Mouse (Mus musculus): ENCODE measurements around the gene Fam186b. TPM values are rescaled to one million over a fixed set of nuclear protein-coding genes. Genes with fewer than 3 reads are reported as not detected.

Fam186b gene
- total RNA-seq (2021), result not detected
- long read RNA-seq, experiment 1, partial matches to known transcripts, result 0 of 1 reads
- long read RNA-seq, experiment 1, other reads (novel, unspliced or antisense), result 1 of 1 reads
- long read RNA-seq, experiment 2, partial matches to known transcripts, result 0 of 1 reads
- long read RNA-seq, experiment 2, other reads (novel, unspliced or antisense), result 1 of 1 reads

GRCm38 (mm10) chr15:99295484-99295981, at the start of gene Fam186b:
Gene Fam186b (minus strand): TSS chr15:99295888.
- DNase-seq, result peak; percentile 23 to 47
- intact Hi-C loops (cut with DNase I), result no loop called here

- no peak for DNase-seq
- intact Hi-C loops (cut with DNase I), result no loop called here
Measured at GRCm38 (mm10) chr15:99344961-99345360, 49.3 kb upstream of the Fam186b start.

GRCm38 (mm10) chr15:99344148-99344870, 48.6 kb upstream of the Fam186b start:
- intact Hi-C loops (cut with DNase I), result no loop called here
- DNase-seq, result peak; percentile 51 to 55

GRCm38 (mm10) chr15:99343414-99344147, 47.9 kb upstream of the Fam186b start:
- intact Hi-C loops (cut with DNase I), result no loop called here
- DNase-seq, result peak; percentile 72 to 82

GRCm38 (mm10) chr15:99342194-99342981, 46.7 kb upstream of the Fam186b start:
- intact Hi-C loops (cut with DNase I), result no loop called here
- DNase-seq, result no peak

- DNase-seq, result no peak
Measured at GRCm38 (mm10) chr15:99341102-99341501, 45.4 kb upstream of the Fam186b start.

GRCm38 (mm10) chr15:99339669-99340068, 44.0 kb upstream of the Fam186b start:
- DNase-seq, result no peak
- intact Hi-C loops (cut with DNase I), result no loop called here

More at GRCm38 (mm10) chr15:99341102-99341501, 45.4 kb upstream of the Fam186b start:
- intact Hi-C loops (cut with DNase I), result no loop called here

- intact Hi-C loops (cut with DNase I), result no loop called here
- DNase-seq, result no peak
Measured at GRCm38 (mm10) chr15:99338916-99339315, 43.2 kb upstream of the Fam186b start.

GRCm38 (mm10) chr15:99335801-99336320, 40.2 kb upstream of the Fam186b start:
- intact Hi-C loops (cut with DNase I), result no loop called here
- no peak for DNase-seq

GRCm38 (mm10) chr15:99334500-99334899, 38.8 kb upstream of the Fam186b start:
- intact Hi-C loops (cut with DNase I), result no loop called here
- DNase-seq, result no peak

GRCm38 (mm10) chr15:99333676-99334065, 38.0 kb upstream of the Fam186b start:
- peak; percentile 60 to 72 for DNase-seq
- intact Hi-C loops (cut with DNase I), result loop anchor here (2.0 kb wide), 1 partner anchor 35 kb away; no protein-coding TSS in a partner anchor

GRCm38 (mm10) chr15:99332921-99333675, 37.4 kb upstream of the Fam186b start:
- intact Hi-C loops (cut with DNase I), result loop anchor here (2.0 kb wide), 1 partner anchor 36 kb away; no protein-coding TSS in a partner anchor
- DNase-seq, result peak; percentile 79 to 83

GRCm38 (mm10) chr15:99332111-99332510, 36.4 kb upstream of the Fam186b start:
- intact Hi-C loops (cut with DNase I), result loop anchor here (2.0 kb wide), 1 partner anchor 37 kb away; no protein-coding TSS in a partner anchor
- no peak for DNase-seq

- intact Hi-C loops (cut with DNase I), result no loop called here
Measured at GRCm38 (mm10) chr15:99331341-99331740, 35.7 kb upstream of the Fam186b start.

GRCm38 (mm10) chr15:99330324-99330723, 34.6 kb upstream of the Fam186b start:
- DNase-seq, result no peak
- intact Hi-C loops (cut with DNase I), result no loop called here

More at GRCm38 (mm10) chr15:99331341-99331740, 35.7 kb upstream of the Fam186b start:
- no peak for DNase-seq

- intact Hi-C loops (cut with DNase I), result loop anchor here (2.0 kb wide), 1 partner anchor 145 kb away; no protein-coding TSS in a partner anchor
- DNase-seq, result no peak
Measured at GRCm38 (mm10) chr15:99328011-99328410, 32.3 kb upstream of the Fam186b start.

GRCm38 (mm10) chr15:99326959-99327358, 31.3 kb upstream of the Fam186b start:
- DNase-seq, result peak; percentile 52 to 59
- intact Hi-C loops (cut with DNase I), result no loop called here

- intact Hi-C loops (cut with DNase I), result no loop called here
- peak in 1 of 2 experiments; percentile 34 for DNase-seq
Measured at GRCm38 (mm10) chr15:99326407-99326806, 30.7 kb upstream of the Fam186b start.

- DNase-seq, result no peak
- intact Hi-C loops (cut with DNase I), result no loop called here
Measured at GRCm38 (mm10) chr15:99325598-99325997, 29.9 kb upstream of the Fam186b start.
